Mouse (Mus musculus): ENCODE measurements at regions not wholly inside any gene's neighbourhood (a gene's known extent, or its start where the extent isn't known, plus 50 kb on each side); places are given as distances from the start of the nearest gene placed in this dataset.

DNA sequence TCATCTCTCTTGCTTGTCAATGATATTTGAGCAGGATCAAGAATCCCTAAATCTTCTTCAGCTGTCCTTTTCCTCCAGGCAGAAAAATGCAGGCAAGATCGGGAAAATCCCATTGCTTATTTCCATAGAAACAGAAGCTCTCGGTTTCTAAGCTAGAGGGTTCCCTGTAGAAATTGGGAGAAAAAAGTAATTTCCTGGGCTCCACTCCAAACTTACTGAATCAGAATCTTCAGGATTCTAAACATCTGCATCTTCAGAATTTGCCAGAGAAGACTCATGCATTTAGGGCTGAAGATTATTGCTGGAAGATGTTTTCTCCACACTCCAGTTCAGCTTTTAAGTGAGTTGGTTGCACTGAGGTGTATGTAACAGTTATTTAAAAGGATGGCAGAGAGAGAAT is 187.6 kb upstream of the Hs3st4 start:
- no peaks in the 10 kb centered on the region for H3K9me3 ChIP-seq (ENCODE audit: control insufficient read depth, low read length)
- no peak overlapping the region for H3K4me3 ChIP-seq (ENCODE audit: low read length)
- H3K27me3 ChIP-seq (ENCODE audit: control insufficient read depth, insufficient read depth, low read length) = no peaks in the 10 kb centered on the region
- H3K4me2 ChIP-seq (replicated peaks; ENCODE audit: low read depth, low read length) = no peak overlapping the region
- no peaks in the 10 kb centered on the region for H3K4me1 ChIP-seq (ENCODE audit: control insufficient read depth, insufficient read depth, low read length)
- no peak overlapping the region for H3K9ac ChIP-seq (ENCODE audit: low read depth, low read length)
- H3K36me3 ChIP-seq (ENCODE audit: control insufficient read depth, insufficient read depth, low read length) = no peaks in the 10 kb centered on the region
- ATAC-seq (ENCODE audit: low FRiP score, low TSS enrichment) = no peak
- no peak overlapping the region for H3K27ac ChIP-seq (ENCODE audit: low read depth, low read length)
- WGBS = 88% methylated on average over 2 of the region's 2 CpGs

DNA sequence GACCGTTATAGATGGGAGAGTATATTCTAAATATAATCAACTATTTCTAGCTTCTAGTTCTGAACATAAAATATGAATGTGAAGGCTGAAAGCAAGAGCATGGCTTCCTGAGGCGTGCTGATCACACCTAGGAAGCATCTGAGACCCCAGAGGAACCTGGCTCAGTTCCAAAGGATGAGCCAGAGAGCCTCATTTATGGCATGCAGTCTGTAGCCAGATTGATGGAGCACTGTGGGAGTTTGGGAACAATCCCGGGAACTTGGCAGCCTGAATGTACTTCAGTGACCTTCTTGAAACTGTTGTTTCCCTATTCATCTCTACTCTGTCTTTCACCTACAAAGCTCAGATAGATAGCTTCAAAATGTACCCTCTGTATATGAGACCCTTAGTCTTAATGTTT is 186.6 kb upstream of the Hs3st4 start:
- Histone ChIP-seq H3K4me3 (ENCODE audit: low read length) (no peak overlapping the region), H3K27me3 (ENCODE audit: control insufficient read depth, insufficient read depth, low read length) (no peaks in the 10 kb centered on the region), H3K27ac (ENCODE audit: low read depth, low read length) (no peak overlapping the region), H3K9me3 (ENCODE audit: control insufficient read depth, low read length) (no peaks in the 10 kb centered on the region), H3K9ac (ENCODE audit: low read depth, low read length) (no peak overlapping the region), H3K4me1 (ENCODE audit: control insufficient read depth, insufficient read depth, low read length) (no peaks in the 10 kb centered on the region), H3K4me2 (replicated peaks; ENCODE audit: low read depth, low read length) (no peak overlapping the region), H3K36me3 (ENCODE audit: control insufficient read depth, insufficient read depth, low read length) (no peaks in the 10 kb centered on the region)
- 59% methylated on average over 3 of the region's 3 CpGs for WGBS
- ATAC-seq (ENCODE audit: low FRiP score, low TSS enrichment) = no peak

DNA sequence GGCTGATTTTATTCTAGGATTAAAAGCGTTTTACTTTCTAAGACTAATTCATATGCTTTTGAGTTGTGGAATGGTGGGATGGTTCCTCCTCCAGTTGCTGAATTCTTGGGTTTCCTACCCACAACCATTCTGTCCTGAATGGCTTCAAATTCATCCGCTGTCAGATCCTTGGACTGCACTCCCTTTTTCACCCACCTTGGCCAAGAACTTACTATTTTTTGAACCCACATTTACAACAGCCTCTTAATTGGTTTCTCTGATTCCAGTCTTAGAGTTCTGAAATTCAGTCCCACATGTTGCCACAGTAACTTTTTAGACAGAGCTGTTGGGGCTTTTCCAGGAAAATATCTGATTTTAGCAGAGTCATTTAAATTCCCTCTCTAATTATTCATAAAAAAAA is 177.0 kb upstream of the Hs3st4 start:
- ATAC-seq (ENCODE audit: low FRiP score, low TSS enrichment) = no peak

DNA sequence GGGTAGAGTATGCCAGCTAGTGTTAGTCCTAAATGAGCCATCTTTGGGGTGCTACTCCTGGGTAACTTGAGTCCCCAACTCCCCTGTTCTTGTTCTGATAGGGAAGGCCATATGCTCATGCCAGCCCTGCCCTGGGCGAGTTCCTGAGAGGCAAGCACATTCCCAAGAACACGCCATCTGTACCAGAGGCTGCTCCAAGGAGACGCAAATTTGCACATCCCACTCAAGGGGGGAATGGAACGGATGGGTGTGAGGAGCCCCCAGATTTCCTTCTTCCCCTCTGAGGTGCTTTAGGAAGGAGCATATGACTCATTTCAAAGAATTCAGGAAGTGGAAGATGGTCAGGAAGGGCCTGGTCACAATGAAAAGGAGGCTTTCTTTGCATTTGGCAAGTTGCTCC is 158.7 kb upstream of the Hs3st4 start:
- H3K4me3 ChIP-seq (ENCODE audit: low read length) = no peak overlapping the region
- no peak for ATAC-seq (ENCODE audit: low FRiP score, low TSS enrichment)
- H3K27ac ChIP-seq (ENCODE audit: low read depth, low read length) = no peak overlapping the region
- H3K4me1 ChIP-seq (ENCODE audit: control insufficient read depth, insufficient read depth, low read length) = no peaks in the 10 kb centered on the region
- no peak overlapping the region for H3K9ac ChIP-seq (ENCODE audit: low read depth, low read length)
- H3K36me3 ChIP-seq (ENCODE audit: control insufficient read depth, insufficient read depth, low read length) = no peaks in the 10 kb centered on the region
- 80% methylated on average over 4 of the region's 4 CpGs for WGBS
- no peaks in the 10 kb centered on the region for H3K9me3 ChIP-seq (ENCODE audit: control insufficient read depth, low read length)
- H3K4me2 ChIP-seq (replicated peaks; ENCODE audit: low read depth, low read length) = no peak overlapping the region
- no peaks in the 10 kb centered on the region for H3K27me3 ChIP-seq (ENCODE audit: control insufficient read depth, insufficient read depth, low read length)

More for the DNA sequence above, 177.0 kb upstream of the Hs3st4 start:
- Histone ChIP-seq H3K9ac (ENCODE audit: low read depth, low read length) (no peak overlapping the region), H3K36me3 (ENCODE audit: control insufficient read depth, insufficient read depth, low read length) (no peaks in the 10 kb centered on the region), H3K27ac (ENCODE audit: low read depth, low read length) (no peak overlapping the region), H3K4me2 (replicated peaks; ENCODE audit: low read depth, low read length) (no peak overlapping the region), H3K9me3 (ENCODE audit: control insufficient read depth, low read length) (no peaks in the 10 kb centered on the region; the same call in 1 of the 2 replicates), H3K27me3 (ENCODE audit: control insufficient read depth, insufficient read depth, low read length) (no peaks in the 10 kb centered on the region), H3K4me3 (ENCODE audit: low read length) (no peak overlapping the region), H3K4me1 (ENCODE audit: control insufficient read depth, insufficient read depth, low read length) (no peaks in the 10 kb centered on the region)
- 95% methylated on average over 2 of the region's 2 CpGs for WGBS

DNA sequence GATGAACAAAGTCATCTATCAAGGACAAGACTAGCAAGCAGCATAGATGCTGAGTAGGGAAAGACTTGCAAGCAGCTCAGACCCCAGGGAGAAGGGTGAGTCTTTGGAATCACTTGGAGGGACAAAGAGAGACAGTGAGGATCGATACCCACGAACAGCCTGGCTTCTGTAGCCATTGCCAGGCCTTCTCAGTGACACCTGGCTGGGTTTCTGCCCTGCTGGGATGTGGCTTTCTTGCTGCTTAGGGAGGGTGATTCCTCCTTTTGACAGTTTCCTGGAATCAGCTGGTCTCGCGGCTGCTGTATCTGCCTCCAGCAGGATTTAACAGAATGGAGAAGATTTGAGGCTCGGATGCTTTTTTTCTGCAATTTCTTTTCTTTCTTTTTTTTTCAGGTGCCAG is 156.3 kb upstream of the Hs3st4 start:
- H3K4me3 ChIP-seq (ENCODE audit: low read length) = no peak overlapping the region
- no peaks in the 10 kb centered on the region for H3K9me3 ChIP-seq (ENCODE audit: control insufficient read depth, low read length)
- WGBS = 87% methylated on average over 5 of the region's 5 CpGs
- no peaks in the 10 kb centered on the region for H3K36me3 ChIP-seq (ENCODE audit: control insufficient read depth, insufficient read depth, low read length)
- H3K9ac ChIP-seq (ENCODE audit: low read depth, low read length) = no peak overlapping the region
- H3K27ac ChIP-seq (ENCODE audit: low read depth, low read length) = no peak overlapping the region
- H3K4me1 ChIP-seq (ENCODE audit: control insufficient read depth, insufficient read depth, low read length) = no peaks in the 10 kb centered on the region
- H3K4me2 ChIP-seq (replicated peaks; ENCODE audit: low read depth, low read length) = no peak overlapping the region
- H3K27me3 ChIP-seq (ENCODE audit: control insufficient read depth, insufficient read depth, low read length) = no peaks in the 10 kb centered on the region
- ATAC-seq (ENCODE audit: low FRiP score, low TSS enrichment) = no peak

DNA sequence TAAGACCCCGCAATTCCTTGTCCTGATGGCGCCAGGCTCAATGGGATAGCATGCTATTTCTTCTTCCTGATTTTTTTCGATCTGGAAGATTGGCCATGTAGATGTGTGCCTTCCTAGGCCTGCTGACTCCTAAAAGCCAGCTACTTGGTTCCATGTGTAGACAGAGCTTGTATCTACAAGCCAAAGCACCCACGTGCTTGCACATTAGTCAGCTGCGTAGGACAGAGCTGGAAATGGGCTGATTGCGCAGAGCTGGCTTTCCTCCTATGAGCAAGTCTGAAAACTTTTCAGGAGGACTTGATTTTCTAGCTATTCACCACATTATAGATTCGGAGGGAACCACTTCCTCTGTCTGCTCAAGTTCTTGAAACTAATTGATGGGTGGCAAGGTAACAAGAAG is 140.1 kb upstream of the Hs3st4 start:
- WGBS = 91% methylated on average over 7 of the region's 7 CpGs

DNA sequence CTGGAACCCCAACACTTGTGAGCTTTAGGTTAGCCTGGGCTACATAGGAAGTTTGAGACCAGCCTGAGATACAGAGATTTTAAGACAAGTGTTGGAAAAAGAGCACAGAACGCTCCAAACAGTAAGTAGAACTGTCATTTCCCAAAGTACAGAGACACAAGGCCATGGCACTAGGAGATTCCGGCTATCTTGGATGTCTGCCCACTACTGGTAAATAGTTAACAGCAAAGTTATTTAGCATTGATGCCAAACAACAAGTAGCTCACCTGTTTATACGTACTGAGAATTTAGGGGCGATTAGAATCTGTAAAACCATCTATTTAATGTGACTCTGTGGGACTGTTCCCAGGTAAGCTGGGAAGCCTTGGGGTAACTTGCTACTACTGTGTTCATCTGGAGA is 135.6 kb upstream of the Hs3st4 start:
- no peak for ATAC-seq (ENCODE audit: low FRiP score, low TSS enrichment)
- Histone ChIP-seq H3K27me3 (ENCODE audit: control insufficient read depth, insufficient read depth, low read length) (no peaks in the 10 kb centered on the region), H3K9me3 (ENCODE audit: control insufficient read depth, low read length) (no peaks in the 10 kb centered on the region), H3K4me2 (replicated peaks; ENCODE audit: low read depth, low read length) (no peak overlapping the region), H3K9ac (ENCODE audit: low read depth, low read length) (no peak overlapping the region), H3K27ac (ENCODE audit: low read depth, low read length) (no peak overlapping the region), H3K36me3 (ENCODE audit: control insufficient read depth, insufficient read depth, low read length) (no peaks in the 10 kb centered on the region), H3K4me3 (ENCODE audit: low read length) (no peak overlapping the region), H3K4me1 (ENCODE audit: control insufficient read depth, insufficient read depth, low read length) (no peaks in the 10 kb centered on the region)
- 87% methylated on average over 4 of the region's 4 CpGs for WGBS

More for the DNA sequence above, 140.1 kb upstream of the Hs3st4 start:
- no peak for ATAC-seq (ENCODE audit: low FRiP score, low TSS enrichment)
- H3K36me3 ChIP-seq (ENCODE audit: control insufficient read depth, insufficient read depth, low read length) = no peaks in the 10 kb centered on the region
- no peaks in the 10 kb centered on the region for H3K9me3 ChIP-seq (ENCODE audit: control insufficient read depth, low read length)
- H3K9ac ChIP-seq (ENCODE audit: low read depth, low read length) = no peak overlapping the region
- no peaks in the 10 kb centered on the region for H3K27me3 ChIP-seq (ENCODE audit: control insufficient read depth, insufficient read depth, low read length)
- no peak overlapping the region for H3K4me3 ChIP-seq (ENCODE audit: low read length)
- H3K4me2 ChIP-seq (replicated peaks; ENCODE audit: low read depth, low read length) = no peak overlapping the region
- H3K27ac ChIP-seq (ENCODE audit: low read depth, low read length) = no peak overlapping the region
- no peaks in the 10 kb centered on the region for H3K4me1 ChIP-seq (ENCODE audit: control insufficient read depth, insufficient read depth, low read length)

DNA sequence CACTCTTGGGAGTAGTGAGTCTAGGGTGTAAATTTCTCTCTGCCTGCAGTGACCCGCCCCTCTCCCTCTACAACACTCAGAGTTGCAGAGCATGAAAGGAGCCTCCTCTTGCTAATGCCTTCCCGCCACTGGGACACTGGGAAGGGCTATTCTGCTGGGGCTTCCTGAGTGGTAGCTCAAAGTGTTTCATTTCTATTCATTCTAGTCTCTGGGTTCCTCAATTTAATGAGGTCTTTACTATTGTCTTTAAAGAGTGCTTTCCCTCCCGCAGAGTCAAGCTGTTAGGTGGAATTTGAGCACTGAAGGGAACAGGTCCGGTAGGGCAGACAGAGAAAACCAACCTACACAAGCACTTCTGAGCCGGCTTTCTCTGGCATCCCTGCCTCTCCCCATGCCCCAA is 134.0 kb upstream of the Hs3st4 start:
- Histone ChIP-seq H3K9me3 (ENCODE audit: control insufficient read depth, low read length) (no peaks in the 10 kb centered on the region), H3K27ac (ENCODE audit: low read depth, low read length) (no peak overlapping the region), H3K4me1 (ENCODE audit: control insufficient read depth, insufficient read depth, low read length) (no peaks in the 10 kb centered on the region), H3K9ac (ENCODE audit: low read depth, low read length) (no peak overlapping the region), H3K36me3 (ENCODE audit: control insufficient read depth, insufficient read depth, low read length) (no peaks in the 10 kb centered on the region), H3K4me2 (replicated peaks; ENCODE audit: low read depth, low read length) (no peak overlapping the region), H3K4me3 (ENCODE audit: low read length) (no peak overlapping the region), H3K27me3 (ENCODE audit: control insufficient read depth, insufficient read depth, low read length) (no peaks in the 10 kb centered on the region)
- WGBS = 23% methylated on average over 5 of the region's 5 CpGs
- ATAC-seq (ENCODE audit: low FRiP score, low TSS enrichment) = no peak

DNA sequence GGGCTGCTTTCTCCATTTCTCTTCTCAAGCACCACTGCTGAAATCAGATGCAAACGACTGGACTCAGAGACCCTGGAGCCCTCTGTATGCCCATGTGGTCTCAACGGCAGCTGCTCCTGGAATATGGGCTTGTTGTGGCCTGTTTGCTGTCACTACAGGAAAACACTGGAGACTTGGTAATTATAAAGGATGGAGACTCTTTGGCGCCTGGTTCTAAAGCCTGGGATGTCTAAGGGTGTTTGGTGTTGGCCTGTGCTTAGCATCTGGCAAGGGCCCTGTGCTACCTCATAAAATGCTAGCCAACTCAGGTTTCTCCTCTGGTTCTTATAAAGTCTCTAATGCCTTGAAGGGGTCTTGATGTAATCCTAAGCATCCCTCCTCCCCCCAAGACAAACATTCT is 133.4 kb upstream of the Hs3st4 start:
- no peak overlapping the region for H3K9ac ChIP-seq (ENCODE audit: low read depth, low read length)
- no peaks in the 10 kb centered on the region for H3K9me3 ChIP-seq (ENCODE audit: control insufficient read depth, low read length)
- H3K4me2 ChIP-seq (replicated peaks; ENCODE audit: low read depth, low read length) = no peak overlapping the region
- no peak overlapping the region for H3K4me3 ChIP-seq (ENCODE audit: low read length)
- H3K36me3 ChIP-seq (ENCODE audit: control insufficient read depth, insufficient read depth, low read length) = no peaks in the 10 kb centered on the region
- H3K4me1 ChIP-seq (ENCODE audit: control insufficient read depth, insufficient read depth, low read length) = no peaks in the 10 kb centered on the region
- no peaks in the 10 kb centered on the region for H3K27me3 ChIP-seq (ENCODE audit: control insufficient read depth, insufficient read depth, low read length)
- 63% methylated on average over 3 of the region's 3 CpGs for WGBS
- no peak overlapping the region for H3K27ac ChIP-seq (ENCODE audit: low read depth, low read length)
- no peak for ATAC-seq (ENCODE audit: low FRiP score, low TSS enrichment)

Data from kidney, embryonic 14.5 days (tissue).